Mouse (Mus musculus): ENCODE measurements around the gene Mov10. TPM values are rescaled to one million over a fixed set of nuclear protein-coding genes. Genes with fewer than 3 reads are reported as not detected.
"Not testable (repeated sequence)": the region's sequence is repeated elsewhere in the genome, so short reads cannot be mapped to it uniquely, and the experiment has no call there.

Mov10 gene
- 53.4 and 71.0 TPM in 2 replicates for polyA plus RNA-seq (2016; fragmentation: Nextera tagmentation; extraction: Ambion mirVana)

GRCm38 (mm10) chr3:104817991-104818748 is at the start of gene Mov10:
TSS of gene Mov10 (minus strand) at chr3:104818563.
- Histone ChIP-seq H3K9me3 (replicated peaks) (no peaks in the 10 kb centered on the region), H3K36me3 (peaks cover 46% of the 10 kb centered on the region), H3K27me3 (ENCODE audit: low read depth, poor library complexity, severe bottlenecking) (no peaks in the 10 kb centered on the region), H3K4me3 (peak within 1 kb of the TSS; percentile 83), H3K4me1 (peaks cover 24% of the 10 kb centered on the region), H3K27ac (peak within 1 kb of the TSS; percentile 98)
- WGBS, result under 1% methylated on average over 40 of the region's 40 CpGs
- peak; percentile 86 for DNase-seq (ENCODE audit: low spot score)

DNA sequence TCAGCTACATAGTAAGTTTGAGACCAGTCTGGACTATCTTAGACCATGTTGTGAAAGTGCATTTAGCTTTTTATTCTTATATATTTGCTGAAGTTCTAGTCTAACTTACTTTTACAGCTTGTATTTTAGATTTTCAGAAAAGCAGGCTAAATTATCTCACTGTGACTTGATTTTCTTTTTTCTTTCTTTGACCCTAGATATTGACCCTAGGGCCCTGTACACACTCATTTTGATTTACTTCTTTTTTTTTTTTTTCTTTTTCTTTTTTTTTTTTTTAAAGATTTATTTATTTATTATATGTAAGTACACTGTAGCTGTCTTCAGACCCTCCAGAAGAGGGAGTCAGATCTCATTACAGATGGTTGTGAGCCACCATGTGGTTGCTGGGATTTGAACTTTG is 48.3 kb upstream of the Mov10 start:
- H3K9me3 ChIP-seq (replicated peaks), result not testable (repeated sequence)

GRCm38 (mm10) chr3:104865341-104865788 is 47.0 kb upstream of the Mov10 start:
- Histone ChIP-seq H3K4me1 (peaks cover 31% of the 10 kb centered on the region), H3K36me3 (peaks cover 27% of the 10 kb centered on the region), H3K27ac (peak overlapping the region; percentile 97), H3K27me3 (ENCODE audit: low read depth, poor library complexity, severe bottlenecking) (no peaks in the 10 kb centered on the region), H3K4me3 (peak overlapping the region; percentile 98), H3K9me3 (replicated peaks) (no peaks in the 10 kb centered on the region)
- 2% methylated on average over 12 of the region's 12 CpGs for WGBS
- no peak for DNase-seq (ENCODE audit: low spot score)

More for the DNA sequence above, 48.3 kb upstream of the Mov10 start:
- not testable (repeated sequence) for H3K4me3 ChIP-seq; DNase-seq (ENCODE audit: low spot score); H3K27ac ChIP-seq; H3K27me3 ChIP-seq (ENCODE audit: low read depth, poor library complexity, severe bottlenecking)
- H3K4me1 ChIP-seq, result peaks cover 27% of the 10 kb centered on the region
- H3K36me3 ChIP-seq, result peaks cover 34% of the 10 kb centered on the region

DNA sequence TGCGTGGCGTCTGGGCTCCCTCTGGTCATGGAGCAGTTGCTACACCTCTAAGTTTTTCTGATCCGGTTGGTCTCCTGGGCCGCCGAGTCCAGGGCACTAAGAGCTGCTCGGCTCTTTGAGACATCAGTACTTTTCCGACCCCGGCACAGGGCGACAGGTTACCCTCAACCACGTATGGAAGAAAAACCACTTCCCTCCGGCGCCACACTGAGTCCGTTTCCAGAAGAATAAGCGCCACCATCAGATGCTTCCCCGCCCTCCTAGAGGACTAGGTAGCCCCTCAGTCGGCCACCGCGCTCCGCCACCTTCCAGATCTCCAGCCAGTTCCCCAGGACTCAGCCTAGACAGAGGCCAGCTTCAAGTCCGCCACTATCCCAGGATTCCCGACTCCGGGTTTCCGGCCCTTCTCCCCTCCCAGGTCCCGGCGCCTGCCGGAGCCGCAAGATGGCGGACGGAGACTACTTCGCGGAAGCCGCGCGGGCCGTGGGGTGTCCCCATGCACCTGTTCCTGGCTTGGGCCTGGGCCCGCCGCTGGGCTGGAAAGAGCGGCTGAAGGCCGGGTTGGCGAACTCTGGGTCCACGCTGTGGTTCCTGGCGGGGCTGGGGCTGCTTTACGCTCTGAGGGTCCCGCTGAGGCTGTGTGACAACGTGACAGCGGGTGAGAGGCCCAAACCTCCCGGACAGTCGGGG is 46.4 kb upstream of the Mov10 start:
- Histone ChIP-seq H3K27ac (peak overlapping the region; percentile 97), H3K36me3 (peaks cover 23% of the 10 kb centered on the region), H3K9me3 (replicated peaks) (no peaks in the 10 kb centered on the region), H3K4me1 (peaks cover 31% of the 10 kb centered on the region), H3K27me3 (ENCODE audit: low read depth, poor library complexity, severe bottlenecking) (no peaks in the 10 kb centered on the region), H3K4me3 (peak overlapping the region; percentile 98)
- WGBS, result under 1% methylated on average over 48 of the region's 48 CpGs
- DNase-seq (ENCODE audit: low spot score), result peak; percentile 87

DNA sequence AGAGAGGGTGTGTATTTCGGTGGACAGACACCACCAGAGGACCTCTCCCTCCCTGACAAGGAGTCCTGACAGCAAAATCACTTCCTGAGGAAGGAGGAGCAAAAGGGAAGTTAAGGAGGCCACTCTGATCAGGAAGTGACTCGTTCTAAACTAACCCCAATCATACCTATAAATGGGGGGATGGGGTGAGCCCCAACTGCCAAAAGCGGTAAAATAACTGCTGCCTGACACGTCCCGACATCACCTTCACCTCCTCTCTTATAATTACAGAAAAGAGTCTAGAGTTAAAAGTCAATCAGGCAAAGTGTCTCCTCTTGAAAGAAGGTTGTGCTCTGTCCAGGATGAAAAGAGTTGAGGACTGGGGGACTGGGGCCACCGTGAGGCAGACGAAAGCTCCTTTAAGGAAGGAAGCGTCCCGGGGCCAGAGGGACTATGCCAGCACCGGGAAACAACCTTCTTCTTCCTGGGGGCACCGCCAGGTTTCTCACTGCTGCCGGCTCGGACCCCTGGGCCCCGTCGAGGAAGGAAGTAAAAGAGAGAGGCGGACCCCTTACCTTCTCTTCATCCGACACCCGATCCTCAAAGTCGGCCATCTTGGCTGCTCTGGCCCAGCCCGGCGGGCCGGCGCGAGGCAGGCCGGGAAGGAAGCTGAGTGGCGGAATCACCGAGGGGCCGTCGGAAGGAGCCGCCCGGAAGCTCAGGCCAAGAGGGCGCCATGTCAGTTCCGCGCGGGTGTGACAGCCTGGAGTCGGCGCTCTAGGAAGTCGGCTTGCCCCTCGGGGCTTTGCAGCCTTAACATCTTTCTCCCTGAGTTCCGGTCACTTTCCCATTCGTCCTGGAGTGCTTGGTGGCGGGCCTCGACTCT is 45.7 kb upstream of the Mov10 start, which contains the start of the genes St7l and Capza1:
Gene St7l, plus strand, starts transcription at position 220 of the 865 bp plus-strand sequence.
Gene Capza1, minus strand, starts transcription at position 720 of the 865 bp plus-strand sequence.
- H3K36me3 ChIP-seq, result peaks cover 26% of the 10 kb centered on the region
- no peaks in the 10 kb centered on the region for H3K9me3 ChIP-seq (replicated peaks)
- DNase-seq (ENCODE audit: low spot score), result peak; percentile 92
- H3K4me3 ChIP-seq, result peak within 1 kb of the TSS; percentile 98
- under 1% methylated on average over 43 of the region's 43 CpGs for WGBS
- H3K4me1 ChIP-seq, result peaks cover 31% of the 10 kb centered on the region
- H3K27me3 ChIP-seq (ENCODE audit: low read depth, poor library complexity, severe bottlenecking), result no peaks in the 10 kb centered on the region
- H3K27ac ChIP-seq, result peak within 1 kb of the TSS; percentile 97

DNA sequence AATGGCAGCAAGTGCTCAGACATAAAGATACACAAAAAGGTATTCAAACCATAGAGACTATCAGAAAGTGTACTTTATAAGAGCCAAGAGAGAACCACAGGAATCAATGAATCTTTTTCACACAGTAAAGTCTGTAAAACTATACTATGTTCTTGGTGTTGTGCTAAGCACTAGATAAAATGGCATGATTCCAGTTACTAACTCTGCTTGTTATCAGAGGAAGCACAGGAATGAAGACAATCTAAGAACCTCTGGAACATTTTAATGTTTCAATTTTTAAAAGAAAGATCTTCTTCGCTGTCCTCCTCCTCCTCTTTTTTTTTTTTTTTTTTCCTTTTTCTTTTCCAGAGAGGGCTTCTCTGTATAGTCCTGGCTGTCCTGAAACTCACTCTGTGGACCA is 40.2 kb upstream of the Mov10 start:
- WGBS, result 100% methylated on average over 1 of the region's 1 CpGs
- Histone ChIP-seq H3K27me3 (ENCODE audit: low read depth, poor library complexity, severe bottlenecking) (no peaks in the 10 kb centered on the region), H3K4me1 (peaks cover 19% of the 10 kb centered on the region), H3K4me3 (no peak overlapping the region), H3K27ac (no peak overlapping the region), H3K9me3 (replicated peaks) (no peaks in the 10 kb centered on the region), H3K36me3 (peaks cover 55% of the 10 kb centered on the region)
- no peak for DNase-seq (ENCODE audit: low spot score)

DNA sequence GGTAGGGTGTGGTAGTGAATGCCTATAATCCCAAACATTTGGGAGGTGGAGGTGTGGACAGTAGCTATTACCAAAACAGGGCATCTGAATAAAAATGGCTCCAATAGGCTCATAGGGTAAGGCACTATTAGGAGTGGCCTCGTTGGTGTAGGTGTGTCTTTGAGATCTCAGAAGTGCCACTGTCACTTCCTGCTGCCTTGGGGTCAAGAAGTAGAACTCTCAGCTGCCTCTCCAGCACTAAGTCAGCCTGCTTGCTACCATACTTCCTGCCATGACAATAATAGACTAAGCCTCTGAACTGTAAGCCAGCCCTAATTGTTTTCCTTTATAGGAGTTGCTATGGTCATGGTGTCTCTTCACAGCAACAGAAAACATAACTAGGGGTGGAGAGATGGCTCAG is 37.7 kb upstream of the Mov10 start:
- 0 out of 2 replicates have a peak, but pooled peaks cover 1% of the 10 kb centered on the region for H3K4me1 ChIP-seq
- no peaks in the 10 kb centered on the region for H3K9me3 ChIP-seq (replicated peaks)
- H3K27ac ChIP-seq, result no peak overlapping the region
- H3K27me3 ChIP-seq (ENCODE audit: low read depth, poor library complexity, severe bottlenecking), result no peaks in the 10 kb centered on the region
- 88% methylated on average over 1 of the region's 1 CpGs for WGBS
- H3K36me3 ChIP-seq, result peaks cover 51% of the 10 kb centered on the region
- no peak for DNase-seq (ENCODE audit: low spot score)
- no peak overlapping the region for H3K4me3 ChIP-seq

DNA sequence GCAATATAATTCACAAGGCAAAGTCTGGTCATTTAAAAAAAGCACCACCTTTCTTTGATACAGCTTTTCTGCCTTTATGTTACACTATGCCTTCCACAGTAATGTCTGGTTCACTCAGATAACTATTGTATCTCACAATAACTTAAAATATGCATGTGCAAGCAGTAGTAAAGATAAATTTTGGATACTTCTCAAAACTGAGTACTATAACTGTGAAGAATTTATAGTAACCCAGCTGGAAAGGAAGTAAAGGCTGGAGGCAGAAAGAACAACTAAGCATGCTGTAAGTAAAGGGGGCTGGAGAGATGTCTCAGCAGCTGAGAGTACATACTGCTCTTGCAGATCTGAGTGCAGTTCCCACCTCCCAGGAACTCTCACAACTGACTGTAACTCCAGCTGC is 36.5 kb upstream of the Mov10 start:
- Histone ChIP-seq H3K4me3 (no peak overlapping the region), H3K9me3 (replicated peaks) (no peaks in the 10 kb centered on the region), H3K4me1 (no peaks in the 10 kb centered on the region), H3K27me3 (ENCODE audit: low read depth, poor library complexity, severe bottlenecking) (no peaks in the 10 kb centered on the region), H3K36me3 (peaks cover 49% of the 10 kb centered on the region), H3K27ac (no peak overlapping the region)
- DNase-seq (ENCODE audit: low spot score), result no peak

GRCm38 (mm10) chr3:104854465-104854864 is 36.1 kb upstream of the Mov10 start:
- no peaks in the 10 kb centered on the region for H3K9me3 ChIP-seq (replicated peaks)
- 92% methylated on average over 1 of the region's 1 CpGs for WGBS
- no peak overlapping the region for H3K27ac ChIP-seq
- H3K36me3 ChIP-seq, result peaks cover 49% of the 10 kb centered on the region
- no peak for DNase-seq (ENCODE audit: low spot score)
- H3K4me3 ChIP-seq, result no peak overlapping the region
- no peaks in the 10 kb centered on the region for H3K4me1 ChIP-seq
- no peaks in the 10 kb centered on the region for H3K27me3 ChIP-seq (ENCODE audit: low read depth, poor library complexity, severe bottlenecking)

DNA sequence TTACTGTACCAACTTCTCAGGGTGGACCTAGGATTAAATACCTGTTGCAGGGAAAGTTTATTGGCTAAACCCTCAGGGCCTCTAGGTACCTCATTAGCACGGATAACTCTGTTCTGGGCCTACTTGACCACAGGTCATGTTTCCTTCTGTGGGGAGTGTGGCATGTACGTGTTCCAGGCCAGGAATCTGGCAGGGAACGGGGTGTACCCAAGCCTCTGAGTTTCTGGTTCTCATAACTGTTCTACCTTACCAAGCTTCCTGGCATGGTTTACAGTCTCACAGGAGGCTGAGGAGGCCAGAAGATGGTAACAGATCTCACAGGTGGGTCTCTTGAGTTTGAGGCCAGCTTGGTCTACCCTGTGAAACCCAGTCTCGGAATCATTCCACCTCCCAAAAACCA is 28.2 kb upstream of the Mov10 start:
- Histone ChIP-seq H3K4me3 (no peak overlapping the region), H3K9me3 (replicated peaks) (no peaks in the 10 kb centered on the region), H3K27me3 (ENCODE audit: low read depth, poor library complexity, severe bottlenecking) (no peaks in the 10 kb centered on the region), H3K36me3 (peaks cover 74% of the 10 kb centered on the region), H3K27ac (no peak overlapping the region), H3K4me1 (no peaks in the 10 kb centered on the region)
- 91% methylated on average over 4 of the region's 4 CpGs for WGBS
- DNase-seq (ENCODE audit: low spot score), result no peak

GRCm38 (mm10) chr3:104841049-104841448 is 22.7 kb upstream of the Mov10 start:
- DNase-seq (ENCODE audit: low spot score), result no peak
- no peak overlapping the region for H3K27ac ChIP-seq
- no peaks in the 10 kb centered on the region for H3K9me3 ChIP-seq (replicated peaks)
- no peaks in the 10 kb centered on the region for H3K4me1 ChIP-seq
- peaks cover 94% of the 10 kb centered on the region for H3K36me3 ChIP-seq
- H3K4me3 ChIP-seq, result no peak overlapping the region
- WGBS, result 96% methylated on average over 5 of the region's 5 CpGs
- H3K27me3 ChIP-seq (ENCODE audit: low read depth, poor library complexity, severe bottlenecking), result no peaks in the 10 kb centered on the region

DNA sequence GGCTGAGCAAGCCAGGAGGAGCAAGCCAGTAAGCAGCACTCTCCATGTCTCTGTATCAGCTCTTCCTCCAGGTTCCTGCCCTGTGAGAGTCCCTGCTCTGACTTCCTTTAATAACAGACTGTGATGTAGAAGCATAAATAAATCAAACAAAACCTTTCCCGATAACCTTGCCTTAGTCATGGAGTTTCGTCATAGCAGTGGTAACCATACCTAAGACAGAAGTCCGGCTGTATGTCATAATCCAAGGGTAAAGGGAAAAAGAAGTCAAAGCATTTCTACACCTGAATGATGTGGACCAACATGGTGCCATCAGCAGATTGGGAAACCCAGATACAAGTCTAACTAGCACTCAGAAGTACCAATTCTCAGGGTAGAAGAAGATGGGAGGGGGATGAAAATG is 17.4 kb upstream of the Mov10 start:
- H3K36me3 ChIP-seq, result peaks cover 94% of the 10 kb centered on the region
- WGBS, result 96% methylated on average over 3 of the region's 3 CpGs
- no peaks in the 10 kb centered on the region for H3K9me3 ChIP-seq (replicated peaks)
- no peaks in the 10 kb centered on the region for H3K4me1 ChIP-seq
- no peak overlapping the region for H3K4me3 ChIP-seq
- no peak overlapping the region for H3K27ac ChIP-seq
- no peaks in the 10 kb centered on the region for H3K27me3 ChIP-seq (ENCODE audit: low read depth, poor library complexity, severe bottlenecking)
- no peak for DNase-seq (ENCODE audit: low spot score)

Measured in limb, embryonic 10.5 days (tissue).